Mouse (Mus musculus): ENCODE data around the gene Tstd2. TPM values are rescaled to one million over a fixed set of nuclear protein-coding genes. Genes with fewer than 3 reads are reported as not detected.
A peak's percentile ranks its signal among the peaks of the same experiment; 100 is the strongest.

Gene Tstd2
- total RNA-seq (2015): 21.5 and 22.1 TPM in 2 replicates
- 26.3 and 26.5 TPM in 2 replicates for total RNA-seq (2017)

GRCm38 (mm10) chr4:46138287-46139222 is at the start of gene Tstd2, which contains the start of gene Ncbp1:
Gene Tstd2 (minus strand): TSS chr4:46138694.
Gene Ncbp1 (plus strand): TSS chr4:46138613.
- ATAC-seq (ENCODE audit: poor library complexity, severe bottlenecking): peak; percentile 94

- peak; percentile 75 for ATAC-seq (ENCODE audit: poor library complexity, severe bottlenecking)
Measured at GRCm38 (mm10) chr4:46186466-46186865, 48.0 kb upstream of the Tstd2 start.

- no peak for ATAC-seq (ENCODE audit: poor library complexity, severe bottlenecking)
Measured at GRCm38 (mm10) chr4:46185890-46186289, 47.4 kb upstream of the Tstd2 start.

DNA sequence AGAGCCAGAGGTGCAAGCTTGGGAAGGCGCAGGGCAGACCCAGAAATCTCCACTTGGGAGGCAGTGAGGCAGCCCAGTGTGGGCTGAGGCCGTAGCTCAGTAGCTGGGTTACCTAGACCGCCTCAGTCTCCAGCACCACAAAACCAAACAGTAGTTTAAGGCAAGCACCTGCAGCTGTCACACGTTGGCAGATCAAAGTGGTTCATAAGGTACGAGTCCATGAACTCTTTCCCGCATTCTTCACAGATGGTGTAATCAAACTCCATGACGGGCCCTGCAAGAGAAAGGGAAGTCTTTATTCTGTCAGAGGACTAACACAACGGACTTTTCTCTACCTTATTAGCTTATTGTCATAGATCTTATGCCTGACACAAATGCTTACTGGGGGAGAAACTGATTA is 46.9 kb upstream of the Tstd2 start:
- no peak for ATAC-seq (ENCODE audit: poor library complexity, severe bottlenecking)

DNA sequence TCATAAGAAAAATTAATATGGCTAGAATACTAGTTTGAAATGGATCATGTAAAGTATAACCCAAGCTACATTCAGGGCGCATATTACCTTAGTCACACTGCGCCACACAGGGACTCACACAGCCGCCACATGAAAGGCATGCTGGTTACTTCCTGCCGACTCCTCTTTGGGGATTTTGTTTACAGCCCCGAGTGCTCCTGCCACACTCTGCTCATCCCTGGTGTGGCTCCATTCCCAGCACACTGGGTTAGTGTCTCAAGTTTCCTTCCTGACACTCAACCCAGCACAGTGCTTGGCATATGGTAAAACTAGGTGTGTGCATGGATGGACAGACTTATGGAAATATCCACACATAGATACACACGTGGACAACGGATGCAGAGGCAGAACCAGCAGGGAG is 43.7 kb upstream of the Tstd2 start:
- ATAC-seq (ENCODE audit: poor library complexity, severe bottlenecking): no peak

- no peak for ATAC-seq (ENCODE audit: poor library complexity, severe bottlenecking)
Measured at GRCm38 (mm10) chr4:46181168-46181567, 42.7 kb upstream of the Tstd2 start.

- 0 out of 2 replicates have a peak, but pooled peaks have one; percentile 15 for ATAC-seq (ENCODE audit: poor library complexity, severe bottlenecking)
Measured at GRCm38 (mm10) chr4:46177496-46177895, 39.0 kb upstream of the Tstd2 start.

DNA sequence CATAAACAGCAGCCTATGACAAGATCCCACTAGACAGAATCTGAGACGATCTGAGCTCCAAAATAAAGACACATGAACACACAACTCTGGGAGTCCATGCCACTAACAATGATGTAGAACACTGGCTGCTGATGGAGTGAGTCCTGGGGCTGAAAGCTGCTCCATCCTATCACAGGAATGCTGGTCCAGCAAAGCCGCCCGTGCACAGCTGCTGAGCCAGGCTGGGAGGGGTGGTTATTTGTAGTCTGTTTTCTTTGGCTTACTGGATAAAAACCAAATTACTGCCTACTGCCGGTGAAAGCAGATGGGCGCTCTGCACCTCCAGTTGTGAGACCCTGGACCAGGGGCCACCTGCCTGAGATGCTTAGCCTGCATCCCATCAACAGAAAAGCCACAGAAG is 38.5 kb upstream of the Tstd2 start:
- ATAC-seq (ENCODE audit: poor library complexity, severe bottlenecking): no peak

- no peak for ATAC-seq (ENCODE audit: poor library complexity, severe bottlenecking)
Measured at GRCm38 (mm10) chr4:46176313-46176712, 37.8 kb upstream of the Tstd2 start.

DNA sequence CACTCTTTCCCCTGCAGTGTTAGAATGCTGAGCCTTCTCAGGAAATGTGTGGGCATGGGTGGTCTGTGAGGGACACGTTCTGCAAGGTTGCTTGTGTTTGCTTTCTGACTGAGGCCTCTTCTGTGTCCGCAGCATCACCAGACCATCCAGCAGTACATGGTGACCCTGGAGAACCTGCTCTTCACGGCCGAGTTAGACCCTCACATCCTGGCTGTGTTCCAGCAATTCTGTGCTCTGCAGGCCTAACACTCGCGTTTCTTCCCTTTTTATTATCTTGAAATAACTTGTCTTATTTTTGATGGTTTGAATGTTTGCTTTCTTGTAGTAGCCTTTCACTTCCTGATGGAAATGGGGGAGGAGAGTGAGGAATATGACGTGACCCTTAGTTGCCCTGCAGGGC is 33.3 kb upstream of the Tstd2 start:
- no peak for ATAC-seq (ENCODE audit: poor library complexity, severe bottlenecking)

DNA sequence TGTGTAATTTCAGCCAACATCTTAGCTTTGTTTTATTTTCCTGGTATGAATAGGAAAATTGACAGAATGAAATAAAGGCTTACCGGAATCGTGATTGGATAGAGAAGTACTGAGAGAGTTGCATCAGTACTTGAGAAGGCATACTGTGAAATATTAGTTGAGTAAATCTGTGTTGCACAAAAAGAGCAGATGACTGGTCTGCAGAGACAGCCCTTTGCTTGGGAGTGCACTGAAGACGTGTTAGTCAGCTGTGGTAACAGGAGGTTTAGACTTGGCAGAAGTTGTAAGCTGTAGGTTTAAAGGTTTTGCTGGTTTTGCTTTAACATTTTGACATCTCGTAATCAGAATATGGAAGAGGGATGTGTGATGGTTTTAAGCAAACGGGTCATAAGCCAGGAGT is 27.3 kb upstream of the Tstd2 start:
- peak; percentile 81 for ATAC-seq (ENCODE audit: poor library complexity, severe bottlenecking)

DNA sequence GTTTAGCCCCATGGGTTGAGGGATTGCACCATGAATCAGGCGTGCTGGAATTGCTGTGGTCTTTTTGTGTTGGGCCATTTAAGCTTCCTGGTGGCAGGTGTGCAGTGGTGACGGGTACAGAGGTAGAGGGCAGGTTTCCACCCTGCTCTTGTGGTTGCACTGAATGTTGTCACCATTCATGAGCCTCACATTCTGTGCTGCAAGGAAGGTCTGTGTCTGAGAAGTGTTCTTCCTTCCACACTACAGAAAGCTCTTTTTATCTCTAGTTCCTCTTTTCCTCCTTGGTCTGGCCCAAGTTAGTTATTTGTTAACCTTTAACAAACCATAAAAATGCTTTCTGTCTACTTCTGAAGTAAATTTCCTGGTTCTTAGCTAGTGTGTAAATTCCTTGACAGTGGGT is 25.5 kb upstream of the Tstd2 start:
- peak; percentile 94 for ATAC-seq (ENCODE audit: poor library complexity, severe bottlenecking)

DNA sequence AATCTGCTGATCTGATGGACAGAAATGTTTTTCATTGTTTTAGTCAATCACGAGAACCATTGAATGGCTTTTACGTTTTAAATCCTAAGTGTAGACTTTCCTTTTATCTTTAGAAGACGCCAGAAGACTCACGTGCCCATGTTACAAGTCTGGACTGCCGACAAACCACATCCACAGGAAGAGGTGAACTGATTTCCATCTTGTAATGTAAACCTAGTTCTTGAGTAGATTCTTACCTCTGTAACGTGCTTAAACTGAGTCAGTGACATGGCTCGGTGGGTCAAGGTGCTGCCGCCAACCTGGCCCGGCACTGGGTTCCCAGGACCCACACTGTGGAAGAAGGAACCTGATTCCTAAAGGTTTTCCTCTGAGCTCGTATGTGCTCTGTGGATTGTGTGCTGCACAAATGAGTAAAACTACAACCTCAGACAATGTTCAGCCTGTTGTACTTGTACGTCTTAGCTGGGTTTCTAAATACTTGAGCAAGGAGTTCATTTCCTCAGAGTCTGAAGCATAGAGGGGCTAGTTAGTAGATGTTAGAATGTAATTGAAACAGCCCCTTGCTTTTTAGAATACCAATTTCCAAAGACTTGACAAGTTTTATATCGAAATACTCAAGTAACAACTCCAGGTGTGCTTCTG is 13.5 kb upstream of the Tstd2 start:
- ATAC-seq (ENCODE audit: poor library complexity, severe bottlenecking): peak; percentile 54; the same call in 1 of the 2 replicates

GRCm38 (mm10) chr4:46146881-46147280 is 8.4 kb upstream of the Tstd2 start:
- no peak for ATAC-seq (ENCODE audit: poor library complexity, severe bottlenecking)

GRCm38 (mm10) chr4:46144323-46144722 is 5.8 kb upstream of the Tstd2 start:
- peak; percentile 54; the same call in 1 of the 2 replicates for ATAC-seq (ENCODE audit: poor library complexity, severe bottlenecking)

DNA sequence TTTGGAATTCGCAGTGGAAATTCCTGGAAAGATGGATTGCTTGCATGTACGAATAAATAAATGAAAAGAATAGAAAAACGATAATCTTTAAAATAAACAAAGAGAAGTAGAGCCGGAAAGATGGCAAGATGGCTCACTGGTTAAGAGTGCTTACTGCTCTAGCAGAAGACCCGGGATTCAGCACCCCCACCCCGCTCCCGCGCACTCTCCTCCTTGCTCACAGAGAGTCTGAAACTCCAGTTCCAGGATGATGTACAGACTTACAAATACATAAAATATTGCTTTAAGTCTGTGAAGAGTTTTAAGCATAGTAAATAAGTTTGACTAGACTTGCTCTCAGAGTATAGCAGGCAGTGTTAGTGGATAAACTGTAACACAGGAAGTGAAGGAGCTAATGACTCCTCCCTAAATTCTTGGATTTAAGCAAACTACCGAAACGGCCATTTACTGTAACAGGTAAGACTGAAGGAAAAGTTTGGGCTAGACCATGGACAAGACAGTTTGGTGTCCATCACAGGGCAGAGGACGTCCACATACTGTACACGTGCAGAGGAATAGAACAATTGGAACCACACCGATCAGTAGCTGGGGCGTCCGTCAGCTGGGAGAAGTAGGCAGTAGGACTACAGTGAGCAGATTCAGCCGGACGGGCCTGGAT is 736 bp downstream of the Tstd2 start:
- ATAC-seq (ENCODE audit: poor library complexity, severe bottlenecking): peak; percentile 34

DNA sequence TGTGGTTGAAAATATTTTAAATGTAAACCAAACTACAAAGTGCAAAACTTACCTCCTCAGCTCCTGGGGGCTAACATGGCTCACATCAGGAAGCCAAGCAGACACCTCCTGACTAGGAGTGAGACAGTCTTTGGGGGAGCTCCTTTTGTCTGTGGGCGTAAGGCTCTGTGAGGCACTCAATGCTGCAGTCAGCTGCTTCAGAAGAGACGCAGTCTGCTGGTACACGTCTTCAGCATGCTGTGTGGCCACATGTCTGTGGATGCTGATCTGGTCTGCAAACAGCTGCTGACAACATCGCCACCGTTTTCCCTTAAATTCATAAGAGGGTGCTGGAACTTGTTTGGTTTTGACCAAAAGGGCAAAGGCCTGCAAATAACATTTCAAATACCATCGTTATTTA is 6.7 kb downstream of the Tstd2 start:
- no peak for ATAC-seq (ENCODE audit: poor library complexity, severe bottlenecking)

GRCm38 (mm10) chr4:46130221-46130620 is 8.3 kb downstream of the Tstd2 start:
- ATAC-seq (ENCODE audit: poor library complexity, severe bottlenecking): peak; percentile 57; the same call in 1 of the 2 replicates

DNA sequence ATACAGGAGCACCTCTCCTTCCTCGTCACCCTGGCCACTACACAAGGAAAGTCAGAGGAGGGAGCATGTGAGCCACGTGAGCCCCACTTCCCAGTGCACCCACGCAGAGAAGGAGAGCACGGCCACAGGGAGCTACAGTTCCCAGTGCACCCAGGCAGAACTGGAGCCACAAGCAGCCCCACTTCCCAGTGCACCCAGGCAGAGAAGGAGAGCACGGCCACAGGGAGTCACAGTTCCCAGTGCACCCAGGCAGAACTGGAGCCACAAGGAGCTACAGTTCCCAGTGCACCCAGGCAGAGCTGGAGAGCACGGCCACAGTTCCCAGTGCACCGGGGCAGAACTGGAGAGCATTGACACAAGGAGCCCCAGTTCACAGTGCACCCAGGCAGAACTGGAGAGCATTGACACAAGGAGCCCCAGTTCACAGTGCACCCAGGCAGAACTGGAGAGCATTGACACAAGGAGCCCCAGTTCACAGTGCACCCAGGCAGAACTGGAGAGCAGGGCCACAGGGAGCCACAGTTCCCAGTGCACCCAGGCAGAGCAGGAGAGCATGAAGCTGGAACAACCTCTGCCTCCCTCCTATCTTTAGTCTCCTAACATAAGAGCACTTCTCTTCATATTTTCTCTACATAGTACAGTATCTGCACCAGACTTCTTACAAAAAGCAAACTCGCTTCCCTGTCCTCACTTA is 9.0 kb downstream of the Tstd2 start:
- no peak for ATAC-seq (ENCODE audit: poor library complexity, severe bottlenecking)

GRCm38 (mm10) chr4:46126541-46126940 is 12.0 kb downstream of the Tstd2 start:
- ATAC-seq (ENCODE audit: poor library complexity, severe bottlenecking): peak; percentile 95

DNA sequence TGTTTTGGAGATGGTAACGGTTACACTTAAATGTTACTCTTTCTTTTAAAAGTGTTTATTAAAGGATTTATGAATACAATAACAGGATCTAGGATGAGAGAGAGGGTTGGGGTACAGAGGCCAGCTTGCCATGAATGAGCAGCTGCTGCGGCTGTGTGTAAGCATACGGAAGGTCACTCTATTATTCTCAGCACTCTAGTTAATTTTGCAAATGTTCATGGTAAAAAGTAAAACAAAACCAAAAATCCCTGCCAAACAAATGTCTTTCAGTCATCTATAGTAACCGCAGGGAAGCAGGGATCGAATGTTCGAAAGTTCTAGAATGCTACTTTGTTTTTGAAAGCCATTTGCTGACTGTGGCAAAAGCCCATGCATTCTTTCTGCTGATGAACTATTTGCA is 15.1 kb downstream of the Tstd2 start:
- no peak for ATAC-seq (ENCODE audit: poor library complexity, severe bottlenecking)
